Mouse (Mus musculus): Measurements from ENCODE around the gene Car2. TPM values are rescaled to one million over a fixed set of nuclear protein-coding genes. Genes with fewer than 3 reads are reported as not detected.

The Car2 gene
- 92.9 and 132 TPM in 2 replicates for total RNA-seq (2012; rRNA removed)

DNA sequence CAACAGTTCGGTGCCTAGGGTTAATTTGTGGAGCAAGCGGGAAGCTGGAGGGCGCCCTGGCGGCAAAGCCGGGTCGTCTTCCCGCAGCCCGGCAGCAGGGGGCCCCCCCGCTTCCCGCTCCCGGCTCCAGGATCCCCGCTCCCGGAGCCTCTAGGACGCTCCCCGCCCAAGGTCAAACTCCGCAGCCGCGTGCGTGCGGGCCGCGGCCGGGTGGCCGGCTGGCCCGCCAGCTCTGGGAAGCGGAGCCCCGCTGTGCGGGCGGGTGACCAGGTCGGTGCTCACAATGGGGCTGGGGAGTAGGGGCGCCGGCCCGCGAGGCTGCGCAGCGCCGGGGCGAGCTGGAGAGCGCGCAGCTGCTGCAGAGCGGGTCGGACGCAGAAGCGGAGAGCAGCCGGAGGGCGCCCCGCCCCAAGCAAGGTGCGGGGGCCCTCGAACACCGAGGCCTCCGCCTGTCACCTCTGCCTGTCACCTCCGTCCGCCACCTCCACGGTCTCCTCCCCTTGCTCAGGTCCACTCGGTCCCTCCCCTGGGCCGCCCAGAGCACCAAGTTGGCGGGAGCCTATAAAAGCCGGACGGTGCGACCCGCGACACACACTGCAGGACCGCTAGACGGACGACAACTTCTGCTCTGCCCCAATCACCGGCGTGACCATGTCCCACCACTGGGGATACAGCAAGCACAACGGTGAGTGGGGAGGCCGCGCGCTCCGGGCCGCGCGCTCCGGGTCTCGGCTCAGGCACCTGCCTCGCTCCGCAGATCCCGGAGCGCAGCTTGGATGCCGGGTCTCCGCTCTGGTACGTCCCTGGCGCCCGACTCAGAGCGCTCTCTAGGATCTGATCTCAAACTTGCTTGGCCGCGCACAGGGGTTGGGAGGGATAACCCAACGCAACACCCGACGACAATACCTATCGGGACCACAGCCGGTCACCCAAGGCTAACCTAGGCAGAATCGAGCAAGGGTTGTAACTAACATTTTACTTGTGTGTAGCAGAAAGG is at the start of gene Car2:
TSS of gene Car2 (plus strand) at position 172 of the 997 bp plus-strand sequence.
- H3K4me3 ChIP-seq (ENCODE audit: insufficient read depth in 1 of 2, low read depth in 1 of 2, low read length in 2 of 2, poor library complexity in 1 of 2, severe bottlenecking in 1 of 2): peak within 1 kb of the TSS; percentile 81 to 93
- DNase-seq (ENCODE audit: low read depth, low spot score): peak; percentile 50
- peaks cover 9% of the 10 kb centered on the region for H3K36me3 ChIP-seq (ENCODE audit: control insufficient read depth, insufficient read depth, low read length, poor library complexity, severe bottlenecking)
- peak within 1 kb of the TSS; percentile 39; the same call in 1 of the 2 replicates for H3K27ac ChIP-seq (ENCODE audit: insufficient read depth, low read depth, low read length, poor library complexity, severe bottlenecking)
- TF ChIP-seq ZC3H11A (IDR thresholded peaks at IDR 0.05; ENCODE audit: borderline replicate concordance, low read depth, low read length) (0 out of 2 replicates have a peak, but pooled peaks have one; percentile 31), MAFK (IDR thresholded peaks at IDR 0.05; ENCODE audit: insufficient read depth, low read depth, low read length) (no peak)
- in situ Hi-C loops (cut with MboI; ENCODE audit: low sequenced_read_pairs in 2 of 2, unreplicated experiment in 2 of 2): no loop called here
- peaks cover 2% of the 10 kb centered on the region in 2 experiments; a peak in 2 of 4 replicates for H3K4me1 ChIP-seq (ENCODE audit: control insufficient read depth in 2 of 2, insufficient read depth in 2 of 2, low read length in 2 of 2, poor library complexity in 1 of 2)
- peak within 1 kb of the TSS; percentile 76 for H3K9ac ChIP-seq (ENCODE audit: insufficient read depth, low read depth, low read length, poor library complexity, severe bottlenecking)
- no peaks in the 10 kb centered on the region for H3K9me3 ChIP-seq (ENCODE audit: control insufficient read depth, insufficient read depth, low read depth, low read length)

DNA sequence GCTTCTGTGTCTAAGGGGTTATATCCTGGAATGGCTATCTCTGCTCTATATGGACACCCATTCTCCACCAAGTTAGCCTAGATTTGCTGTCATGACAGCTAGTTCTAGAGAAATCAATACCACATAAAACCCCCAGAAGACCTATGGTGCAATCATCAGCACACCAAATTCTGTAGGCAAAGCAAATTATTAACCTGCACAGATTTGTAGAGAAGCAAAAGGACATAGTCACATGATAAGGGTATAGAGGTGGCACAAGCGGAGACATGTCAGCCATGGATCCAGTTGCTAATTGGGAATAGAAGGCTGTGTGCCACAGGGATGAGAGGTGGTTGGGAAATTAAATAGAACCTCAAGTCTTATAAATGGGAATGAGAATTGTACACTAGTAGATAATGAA is 47.1 kb upstream of the Car2 start:
- in situ Hi-C loops (cut with MboI; ENCODE audit: low sequenced_read_pairs in 2 of 2, unreplicated experiment in 2 of 2): no loop called here
- H3K27ac ChIP-seq (ENCODE audit: insufficient read depth, low read depth, low read length, poor library complexity, severe bottlenecking): no peak overlapping the region
- H3K4me3 ChIP-seq (ENCODE audit: insufficient read depth in 1 of 2, low read depth in 1 of 2, low read length in 2 of 2, poor library complexity in 1 of 2, severe bottlenecking in 1 of 2): no peak overlapping the region
- no peaks in the 10 kb centered on the region for H3K9me3 ChIP-seq (ENCODE audit: control insufficient read depth, insufficient read depth, low read depth, low read length)
- no peaks in the 10 kb centered on the region for H3K36me3 ChIP-seq (ENCODE audit: control insufficient read depth, insufficient read depth, low read length, poor library complexity, severe bottlenecking)
- no peaks in the 10 kb centered on the region for H3K4me1 ChIP-seq (ENCODE audit: control insufficient read depth in 2 of 2, insufficient read depth in 2 of 2, low read length in 2 of 2, poor library complexity in 1 of 2)
- no peak overlapping the region for H3K9ac ChIP-seq (ENCODE audit: insufficient read depth, low read depth, low read length, poor library complexity, severe bottlenecking)
- no peak for DNase-seq (ENCODE audit: low read depth, low spot score)
- TF ChIP-seq CHD2 (IDR thresholded peaks at IDR 0.05; ENCODE audit: low read depth, low read length): no peak
- TF ChIP-seq ZC3H11A (IDR thresholded peaks at IDR 0.05; ENCODE audit: borderline replicate concordance, low read depth, low read length): no peak
- no peak for TF ChIP-seq MAFK (IDR thresholded peaks at IDR 0.05; ENCODE audit: insufficient read depth, low read depth, low read length)
- no peak for TF ChIP-seq ZNF384 (IDR thresholded peaks at IDR 0.05; ENCODE audit: low read depth, low read length)
- TF ChIP-seq HCFC1 (IDR thresholded peaks at IDR 0.05; ENCODE audit: borderline replicate concordance, insufficient read depth, low read length): no peak

- no peak for DNase-seq (ENCODE audit: low read depth, low spot score)
- H3K9me3 ChIP-seq (ENCODE audit: control insufficient read depth, insufficient read depth, low read depth, low read length): no peaks in the 10 kb centered on the region
- no peak overlapping the region for H3K9ac ChIP-seq (ENCODE audit: insufficient read depth, low read depth, low read length, poor library complexity, severe bottlenecking)
- no peaks in the 10 kb centered on the region for H3K4me1 ChIP-seq (ENCODE audit: control insufficient read depth in 2 of 2, insufficient read depth in 2 of 2, low read length in 2 of 2, poor library complexity in 1 of 2)
- no peak overlapping the region for H3K27ac ChIP-seq (ENCODE audit: insufficient read depth, low read depth, low read length, poor library complexity, severe bottlenecking)
- TF ChIP-seq ZNF384 (IDR thresholded peaks at IDR 0.05; ENCODE audit: low read depth, low read length) (no peak), MAFK (IDR thresholded peaks at IDR 0.05; ENCODE audit: insufficient read depth, low read depth, low read length) (no peak), CHD2 (IDR thresholded peaks at IDR 0.05; ENCODE audit: low read depth, low read length) (no peak), ZC3H11A (IDR thresholded peaks at IDR 0.05; ENCODE audit: borderline replicate concordance, low read depth, low read length) (no peak), HCFC1 (IDR thresholded peaks at IDR 0.05; ENCODE audit: borderline replicate concordance, insufficient read depth, low read length) (no peak)
- H3K36me3 ChIP-seq (ENCODE audit: control insufficient read depth, insufficient read depth, low read length, poor library complexity, severe bottlenecking): no peaks in the 10 kb centered on the region
- in situ Hi-C loops (cut with MboI; ENCODE audit: low sequenced_read_pairs in 2 of 2, unreplicated experiment in 2 of 2): no loop called here
- H3K4me3 ChIP-seq (ENCODE audit: insufficient read depth in 1 of 2, low read depth in 1 of 2, low read length in 2 of 2, poor library complexity in 1 of 2, severe bottlenecking in 1 of 2): no peak overlapping the region
Observed at GRCm38 (mm10) chr3:14839466-14840118, 46.5 kb upstream of the Car2 start.

GRCm38 (mm10) chr3:14848587-14849254 is 37.4 kb upstream of the Car2 start:
- no peak for DNase-seq (ENCODE audit: low read depth, low spot score)
- H3K9ac ChIP-seq (ENCODE audit: insufficient read depth, low read depth, low read length, poor library complexity, severe bottlenecking): no peak overlapping the region
- no peak overlapping the region for H3K4me3 ChIP-seq (ENCODE audit: insufficient read depth in 1 of 2, low read depth in 1 of 2, low read length in 2 of 2, poor library complexity in 1 of 2, severe bottlenecking in 1 of 2)
- H3K4me1 ChIP-seq (ENCODE audit: control insufficient read depth in 2 of 2, insufficient read depth in 2 of 2, low read length in 2 of 2, poor library complexity in 1 of 2): no peaks in the 10 kb centered on the region
- in situ Hi-C loops (cut with MboI; ENCODE audit: low sequenced_read_pairs in 2 of 2, unreplicated experiment in 2 of 2): no loop called here
- no peak overlapping the region for H3K27ac ChIP-seq (ENCODE audit: insufficient read depth, low read depth, low read length, poor library complexity, severe bottlenecking)
- no peaks in the 10 kb centered on the region for H3K36me3 ChIP-seq (ENCODE audit: control insufficient read depth, insufficient read depth, low read length, poor library complexity, severe bottlenecking)
- TF ChIP-seq MAFK (IDR thresholded peaks at IDR 0.05; ENCODE audit: insufficient read depth, low read depth, low read length) (no peak), HCFC1 (IDR thresholded peaks at IDR 0.05; ENCODE audit: borderline replicate concordance, insufficient read depth, low read length) (no peak), ZNF384 (IDR thresholded peaks at IDR 0.05; ENCODE audit: low read depth, low read length) (no peak), CHD2 (IDR thresholded peaks at IDR 0.05; ENCODE audit: low read depth, low read length) (no peak), ZC3H11A (IDR thresholded peaks at IDR 0.05; ENCODE audit: borderline replicate concordance, low read depth, low read length) (no peak)
- H3K9me3 ChIP-seq (ENCODE audit: control insufficient read depth, insufficient read depth, low read depth, low read length): no peaks in the 10 kb centered on the region

Data from ES-E14 (cell line).